Mouse (Mus musculus) heart, postnatal 4 days (tissue): ENCODE measurements at regions not wholly inside any gene's neighbourhood (a gene's known extent, or its start where the extent isn't known, plus 50 kb on each side); places are given as distances from the start of the nearest gene placed in this dataset.

ENCODE experiments used
- DNase-seq: peaks from one replicate; pipeline ENCODE4 v3.0.0; 2021

DNA sequence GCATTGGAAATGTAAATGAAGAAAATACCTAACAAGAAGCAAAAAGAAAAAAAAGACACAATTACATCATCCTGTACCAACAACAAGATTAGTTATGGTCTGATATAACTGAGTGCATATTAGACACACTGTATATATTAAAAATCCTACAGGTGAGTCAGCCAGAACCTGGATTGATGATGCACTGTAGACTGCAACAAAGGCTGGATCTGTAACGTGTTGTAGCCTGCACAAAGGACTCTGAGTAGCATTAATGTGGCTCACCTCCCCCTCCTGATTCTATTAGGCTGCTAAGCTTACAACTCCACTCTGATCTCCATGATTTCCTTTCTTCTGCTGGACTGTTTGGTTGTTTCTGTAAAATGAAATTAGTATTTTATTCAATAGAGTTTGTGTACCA lies 1383.4 kb downstream of the Defb40 start:
- DNase-seq: no peak

DNA sequence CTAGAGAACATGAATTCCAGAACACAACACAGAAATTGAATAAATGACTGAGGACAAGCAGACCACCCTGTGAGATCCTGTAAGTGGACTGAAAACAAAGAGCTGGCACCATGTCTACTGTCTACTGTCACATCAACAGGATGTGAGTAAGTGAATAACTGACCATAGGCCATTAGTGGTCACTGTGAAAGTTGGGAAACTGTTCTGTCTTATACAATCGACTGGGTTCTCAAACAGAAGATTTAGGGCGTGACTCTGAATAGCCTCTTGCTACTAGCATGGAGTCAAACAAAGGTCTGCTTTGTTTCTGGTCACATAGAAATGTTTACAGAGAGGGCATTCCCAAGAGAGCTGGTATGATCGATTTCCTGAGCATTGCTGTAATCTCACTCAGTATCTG lies 1387.9 kb downstream of the Defb40 start:
- DNase-seq: no peak

DNA sequence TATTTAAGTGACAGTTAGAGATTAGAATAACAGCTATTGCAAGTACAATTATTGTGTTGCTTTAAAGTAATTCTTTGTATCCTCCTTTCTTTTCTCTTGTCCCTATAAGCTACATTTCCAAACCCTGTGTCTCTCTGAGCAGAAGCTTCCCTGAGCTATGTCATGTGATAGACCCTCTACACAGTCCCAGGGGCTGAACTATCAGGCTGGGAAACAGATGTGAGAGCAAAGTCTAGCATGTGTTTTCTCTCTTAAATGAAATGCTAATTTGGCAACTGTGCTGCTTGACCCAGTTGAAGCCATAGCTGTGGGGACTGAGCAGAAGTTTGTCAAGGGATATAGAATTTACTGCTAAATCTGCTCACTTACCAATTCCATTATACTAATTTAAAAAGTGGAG lies 1389.9 kb downstream of the Defb40 start:
- DNase-seq: no peak

DNA sequence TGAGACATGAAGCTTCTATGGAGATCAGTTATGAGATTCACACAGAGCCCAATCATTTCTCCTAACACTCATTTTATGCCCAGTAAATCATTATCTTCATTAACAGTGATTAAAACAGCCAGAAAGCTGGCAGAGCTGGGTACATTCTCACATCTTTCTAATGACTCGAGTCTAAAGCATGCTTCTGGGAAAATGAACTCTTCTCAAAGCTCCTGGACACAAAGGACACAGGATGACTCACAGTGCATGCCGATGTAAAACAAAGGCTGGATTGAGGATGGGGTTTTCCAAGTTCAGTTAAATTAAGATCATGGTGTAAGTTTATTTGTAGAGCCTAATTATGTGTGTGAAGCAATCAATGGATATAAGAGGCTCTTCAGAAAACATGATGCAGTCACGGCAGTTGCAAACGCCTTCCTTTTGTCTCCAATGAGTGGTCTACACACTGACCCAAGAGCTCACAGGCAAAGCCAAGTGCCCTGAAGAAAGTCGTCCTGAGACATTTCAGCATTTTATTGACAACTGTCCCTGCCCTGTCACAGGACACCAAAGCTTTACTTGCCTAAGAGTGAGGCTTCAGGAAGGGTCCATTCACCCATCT lies 1390.7 kb downstream of the Defb40 start:
- DNase-seq: no peak
